Mouse (Mus musculus) left cerebral cortex, postnatal 10 days (tissue): ENCODE data around the gene Jam2. TPM values are rescaled to one million over a fixed set of nuclear protein-coding genes. Genes with fewer than 3 reads are reported as not detected.

Experiments
- DNase-seq, 2 experiments: peaks; one replicate each; pipeline ENCODE4 v3.0.0; 2021 to 2022; ENCODE audit warnings: low spot score in 2 of 2, mixed read lengths in 1 of 2; ENCODE audit errors: extremely low spot score in 1 of 2
- intact Hi-C: fragments of 180-260 bp; cut with DNase I; formaldehyde crosslinking; loops from one replicate; pipeline ENCODE4 v1.15.1; 2025
- total RNA-seq, 2 experiments: library from RNA; stranded (reverse); gene quantifications; 2 replicates each; pipeline ENCODE4 v1.2.3; 2021

The Jam2 gene
- total RNA-seq, 2 experiments from 2014 or later, result 20.4 to 23.1 TPM

DNA sequence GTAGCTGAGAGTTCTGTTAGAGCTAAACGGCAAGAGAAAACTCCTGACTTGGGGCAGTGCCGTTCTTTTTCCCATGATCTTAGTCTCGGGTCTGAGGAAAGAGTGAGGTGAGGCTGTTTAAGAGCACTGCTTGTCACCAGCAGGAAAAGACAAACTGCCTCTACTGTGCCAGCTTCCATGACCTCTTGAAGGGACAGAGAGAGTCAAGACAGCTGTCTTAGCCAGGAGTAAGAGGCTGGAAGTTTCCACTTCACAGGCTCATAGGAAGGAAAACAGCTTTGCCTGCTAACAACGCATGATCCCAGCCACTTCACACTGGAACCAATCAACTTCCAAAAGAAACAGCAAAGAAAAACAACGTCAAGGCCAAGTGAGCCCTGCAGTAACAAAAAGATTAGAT, 57.8 kb downstream of the Jam2 start:
- no peak for DNase-seq
- intact Hi-C loops, result loop anchor here (5.0 kb wide), 1 partner anchor 94 kb away; the partner anchor contains the start of gene Mrpl39

- DNase-seq, result no peak
- intact Hi-C loops, result loop anchor here (5.0 kb wide), 1 partner anchor 95 kb away; the partner anchor contains the start of gene Mrpl39
Measured at GRCm38 (mm10) chr16:84832736-84833135, 58.8 kb downstream of the Jam2 start.

DNA sequence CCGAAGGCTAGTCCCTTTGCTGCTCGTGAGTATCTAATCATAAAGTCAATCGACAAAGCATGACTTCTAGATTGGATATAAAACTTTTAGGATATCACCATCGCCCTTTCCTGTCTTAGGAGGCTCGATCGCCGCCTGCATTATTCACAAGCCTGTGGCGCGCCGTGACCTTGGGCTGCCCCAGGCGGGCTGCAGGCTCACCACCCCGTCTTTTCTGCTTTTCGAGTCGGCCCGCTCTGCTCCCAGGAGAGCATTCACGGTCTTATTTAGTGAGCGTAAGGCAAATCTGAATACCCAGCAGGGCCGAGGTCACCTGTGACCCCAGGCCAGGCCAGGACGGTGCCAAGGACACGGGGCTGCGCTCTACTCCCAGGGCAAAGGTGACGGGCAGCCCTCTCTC, 60.4 kb downstream of the Jam2 start:
- intact Hi-C loops, result loop anchor here (5.0 kb wide), 1 partner anchor 97 kb away; the partner anchor contains the start of gene Mrpl39
- DNase-seq, result no peak

- intact Hi-C loops, result loop anchor here (5.0 kb wide), 1 partner anchor 98 kb away; the partner anchor contains the start of gene Mrpl39
- DNase-seq, result peak; percentile 91 to 96
Measured at GRCm38 (mm10) chr16:84834745-84835440, 61.0 kb downstream of the Jam2 start, which contains the start of gene Gabpa. Gene Gabpa (plus strand): TSS chr16:84834925.

GRCm38 (mm10) chr16:84835441-84835822, 61.5 kb downstream of the Jam2 start, which contains the start of gene Atp5j:
Gene Atp5j (minus strand): TSS chr16:84835625.
- DNase-seq, result peak; percentile 73 to 93
- intact Hi-C loops, result no loop called here

DNA sequence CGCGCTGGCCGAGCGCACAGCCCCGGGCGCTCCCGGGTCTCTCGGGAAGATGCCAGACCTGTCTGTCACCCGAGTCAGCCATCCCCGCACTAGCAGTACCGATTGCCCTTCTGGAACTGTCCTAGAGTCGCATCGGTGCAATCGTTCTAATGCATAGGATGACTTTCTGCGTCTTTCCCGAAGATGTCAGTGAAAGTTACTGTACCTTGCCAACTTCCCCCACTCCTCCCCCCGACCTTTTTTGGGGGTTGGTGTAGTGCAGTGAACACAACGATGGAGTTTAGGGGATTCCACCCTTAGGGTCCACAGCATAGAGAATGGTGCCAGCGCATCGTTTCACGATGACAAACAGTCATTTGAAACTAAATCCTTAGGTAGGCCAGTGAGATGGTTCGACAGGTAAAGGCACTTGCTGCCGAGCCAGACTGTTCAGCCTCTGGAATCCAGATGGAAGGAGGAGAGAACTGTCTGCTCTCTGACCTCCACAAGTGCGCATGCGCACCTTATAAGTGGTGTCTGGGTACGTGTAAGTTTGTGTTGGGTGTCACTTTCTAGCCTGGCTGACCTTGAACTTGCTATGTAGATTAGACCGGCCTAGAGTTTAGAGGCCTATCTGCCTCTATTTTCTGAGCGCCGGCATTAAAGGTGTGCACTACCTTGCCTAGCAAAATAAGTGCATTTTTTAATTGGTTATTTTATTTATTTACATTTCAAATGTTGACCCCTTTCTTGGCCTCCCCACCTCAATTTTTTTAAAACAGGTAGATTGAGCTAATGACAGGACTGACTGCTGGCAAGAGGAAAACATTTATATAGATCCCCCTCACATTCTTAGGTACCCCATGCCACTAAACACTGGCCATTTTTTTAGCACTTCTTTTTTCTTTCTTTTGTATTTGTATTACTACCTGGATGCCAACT, 62.2 kb downstream of the Jam2 start:
- DNase-seq, result peak; percentile 23 to 51
- intact Hi-C loops, result no loop called here

DNA sequence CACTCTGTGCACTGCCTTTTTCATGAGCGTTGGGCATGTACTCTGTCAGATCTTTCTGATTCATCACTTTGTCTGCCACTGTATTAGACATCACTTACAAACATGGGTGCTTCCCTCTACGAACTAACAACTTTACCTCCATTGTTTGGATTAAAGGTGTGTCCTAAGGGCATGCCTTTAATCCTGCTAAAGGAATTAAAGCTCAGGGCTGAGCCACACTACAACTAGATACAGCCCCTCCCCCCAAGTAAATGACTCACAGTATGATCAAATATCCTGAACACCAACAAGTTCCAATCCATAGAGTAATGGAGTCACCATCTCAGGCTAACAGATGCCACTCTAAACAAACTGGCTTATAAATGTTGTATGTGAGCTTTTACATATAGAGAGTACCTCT, 64.7 kb downstream of the Jam2 start:
- intact Hi-C loops, result no loop called here
- DNase-seq, result no peak

DNA sequence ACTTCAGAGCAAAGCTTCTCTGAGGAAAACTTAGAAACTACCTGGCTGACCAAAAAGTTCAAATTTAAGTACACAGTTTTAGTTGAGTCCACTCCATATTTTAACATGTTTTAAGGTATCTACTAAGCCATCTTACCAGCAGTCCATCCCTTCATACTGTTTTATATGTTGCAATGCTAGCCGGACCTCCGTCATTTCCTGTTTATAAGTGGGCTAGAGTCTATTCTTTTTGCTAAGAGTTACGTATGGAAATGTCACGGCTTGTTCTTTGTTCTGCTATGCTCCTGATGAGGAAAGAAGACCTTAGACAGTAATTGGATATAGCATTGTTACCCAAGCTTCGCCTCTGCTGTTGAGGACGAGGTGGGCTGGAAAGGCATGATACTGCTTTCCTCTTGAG, 79.6 kb downstream of the Jam2 start:
- intact Hi-C loops, result no loop called here
- DNase-seq, result no peak

GRCm38 (mm10) chr16:84864656-84865055, 90.7 kb downstream of the Jam2 start:
- DNase-seq, result no peak
- intact Hi-C loops, result no loop called here

DNA sequence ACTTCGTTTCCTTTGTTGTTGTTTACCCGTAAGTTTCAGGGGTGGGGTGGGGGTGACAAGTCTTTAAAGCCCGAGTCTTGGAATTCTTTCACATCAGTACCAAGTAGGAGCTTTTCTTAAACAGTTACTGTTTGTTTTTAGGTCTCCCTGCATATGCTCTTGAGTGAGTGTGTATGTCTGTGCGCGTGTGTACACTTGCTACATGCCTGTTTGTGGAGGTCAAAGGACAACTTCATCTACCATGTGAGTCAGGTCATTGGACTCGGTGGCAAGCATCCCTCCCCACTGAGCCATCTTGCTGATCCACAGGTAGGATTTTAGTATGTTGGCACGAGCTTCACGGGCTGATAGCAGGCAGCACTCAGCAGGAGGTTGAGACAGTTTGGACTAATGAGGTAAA, 99.9 kb downstream of the Jam2 start:
- no peak for DNase-seq
- intact Hi-C loops, result loop anchor here (5.0 kb wide), 1 partner anchor 803 kb away; no protein-coding TSS in a partner anchor

- intact Hi-C loops, result no loop called here
- peak; percentile 16 to 36 for DNase-seq
Measured at GRCm38 (mm10) chr16:84875012-84875717, 101.2 kb downstream of the Jam2 start.

Other genes starting within 250 kb of the Jam2 start
- gene Mrpl39, start 38.4 kb upstream of the Jam2 start, total RNA-seq, result 10 to 100 TPM; 20.0 to 21.2 TPM
- gene Gabpa, start 60.8 kb downstream of the Jam2 start, total RNA-seq, result 10 to 100 TPM; 21.8 to 22.0 TPM
- gene Atp5j, start 61.5 kb downstream of the Jam2 start, total RNA-seq, result 100 to 1,000 TPM; 329 to 330 TPM